Mouse (Mus musculus): Measurements from ENCODE around the gene Syn2.

GRCm38 (mm10) chr6:115165863-115166470, 31.3 kb downstream of the Syn2 start:
- TF ChIP-seq GATA1 (IDR thresholded peaks at IDR 0.05; ENCODE audit: borderline replicate concordance, low read length) (no peak), FLI1 (IDR thresholded peaks at IDR 0.05; ENCODE audit: low read length) (no peak)

All from megakaryocyte, embryonic 14.5 days (primary cell).